Mouse (Mus musculus): Measurements from ENCODE around the gene Morn1. TPM values are rescaled to one million over a fixed set of nuclear protein-coding genes. Genes with fewer than 3 reads are reported as not detected.

Gene Morn1
- total RNA-seq, 1 experiment from 2014 or later = 8.6 TPM

DNA sequence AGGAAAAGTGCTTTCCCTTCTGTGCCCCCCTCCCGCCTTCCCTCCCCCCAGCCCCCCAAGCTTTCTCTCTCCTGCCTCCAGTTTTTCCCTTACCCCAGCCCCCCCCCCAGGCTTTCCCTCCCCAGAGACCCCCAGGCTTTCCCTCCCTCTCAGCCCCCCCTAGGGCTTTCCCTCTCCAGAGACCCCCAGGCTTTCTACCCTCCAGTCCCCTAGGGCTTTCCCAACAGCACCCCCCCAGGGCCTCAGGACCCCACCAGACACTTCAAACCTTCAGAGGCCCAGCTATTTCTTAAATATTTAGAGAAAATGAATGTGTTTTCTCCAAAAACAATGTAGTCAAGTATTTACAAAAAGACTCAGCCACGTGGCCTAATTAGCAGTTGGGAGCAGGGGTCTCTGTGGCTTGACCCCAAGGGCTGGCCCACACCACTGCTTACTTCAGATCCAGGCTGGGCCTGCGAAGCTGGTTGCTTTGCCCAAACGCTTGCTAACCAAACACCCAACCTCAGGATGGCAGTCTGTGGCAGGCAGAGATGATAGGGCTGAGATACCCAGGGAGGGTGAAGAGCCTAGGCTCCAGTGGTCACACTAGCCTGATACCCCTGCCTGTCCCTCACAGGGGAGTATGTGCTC lies 58.3 kb downstream of the Morn1 start:
- ATAC-seq (replicated peaks in 1 of 2; ENCODE audit: insufficient read depth in 1 of 2, low FRiP score in 2 of 2, low TSS enrichment in 1 of 2, low read depth in 1 of 2, poor library complexity in 2 of 2, severe bottlenecking in 2 of 2) = no peak

GRCm38 (mm10) chr4:155146107-155146823 lies 59.9 kb downstream of the Morn1 start:
- ATAC-seq (replicated peaks in 1 of 2; ENCODE audit: insufficient read depth in 1 of 2, low FRiP score in 2 of 2, low TSS enrichment in 1 of 2, low read depth in 1 of 2, poor library complexity in 2 of 2, severe bottlenecking in 2 of 2) = no peak

DNA sequence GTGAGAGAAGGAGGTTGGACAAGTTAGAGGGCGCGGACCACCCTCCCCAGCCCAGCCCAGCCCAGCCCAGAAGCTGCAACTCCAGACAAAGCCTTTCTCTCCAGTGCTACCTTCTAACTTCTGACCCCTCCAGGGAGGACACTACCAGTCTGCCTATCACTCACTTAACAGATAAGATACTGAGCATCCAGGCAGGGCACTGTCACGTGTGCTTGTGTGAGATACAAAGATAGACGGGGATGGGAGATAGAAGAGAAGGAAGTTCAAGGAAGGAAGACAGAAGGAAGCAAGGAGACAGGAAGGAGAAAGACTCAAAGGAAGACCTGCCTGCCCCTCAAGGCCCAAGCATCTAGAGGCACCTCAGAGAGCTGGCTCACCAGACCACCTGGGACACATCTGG lies 62.1 kb downstream of the Morn1 start:
- ATAC-seq (replicated peaks in 1 of 2; ENCODE audit: insufficient read depth in 1 of 2, low FRiP score in 2 of 2, low TSS enrichment in 1 of 2, low read depth in 1 of 2, poor library complexity in 2 of 2, severe bottlenecking in 2 of 2) = no peak

GRCm38 (mm10) chr4:155148910-155149698 lies 62.7 kb downstream of the Morn1 start:
- ATAC-seq (replicated peaks in 1 of 2; ENCODE audit: insufficient read depth in 1 of 2, low FRiP score in 2 of 2, low TSS enrichment in 1 of 2, low read depth in 1 of 2, poor library complexity in 2 of 2, severe bottlenecking in 2 of 2) = no peak

DNA sequence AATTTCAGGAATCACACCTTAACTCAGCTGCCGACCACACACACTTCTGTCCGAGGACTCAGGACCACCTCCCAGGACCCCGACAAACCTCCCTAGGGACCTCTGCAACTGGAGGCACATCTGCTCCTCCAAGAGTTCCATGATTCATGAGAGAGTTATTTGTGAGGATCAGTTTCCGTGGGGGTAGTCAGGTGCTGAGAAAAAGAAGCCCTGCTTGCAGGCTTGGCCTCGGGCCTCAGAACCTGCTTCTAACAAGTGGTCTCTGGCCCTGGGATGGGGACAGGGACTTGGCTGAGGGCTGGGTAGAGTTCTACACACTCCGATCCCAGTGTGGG lies 63.5 kb downstream of the Morn1 start:
- ATAC-seq (replicated peaks in 1 of 2; ENCODE audit: insufficient read depth in 1 of 2, low FRiP score in 2 of 2, low TSS enrichment in 1 of 2, low read depth in 1 of 2, poor library complexity in 2 of 2, severe bottlenecking in 2 of 2) = no peak

- peak; percentile 58 to 73 for ATAC-seq (replicated peaks in 1 of 2; ENCODE audit: insufficient read depth in 1 of 2, low FRiP score in 2 of 2, low TSS enrichment in 1 of 2, low read depth in 1 of 2, poor library complexity in 2 of 2, severe bottlenecking in 2 of 2)
Observed at GRCm38 (mm10) chr4:155150276-155151113, 64.1 kb downstream of the Morn1 start.

GRCm38 (mm10) chr4:155151221-155151788 lies 64.9 kb downstream of the Morn1 start:
- peak; percentile 44 to 69 for ATAC-seq (replicated peaks in 1 of 2; ENCODE audit: insufficient read depth in 1 of 2, low FRiP score in 2 of 2, low TSS enrichment in 1 of 2, low read depth in 1 of 2, poor library complexity in 2 of 2, severe bottlenecking in 2 of 2)

GRCm38 (mm10) chr4:155151845-155152244 lies 65.5 kb downstream of the Morn1 start:
- no peak for ATAC-seq (replicated peaks in 1 of 2; ENCODE audit: insufficient read depth in 1 of 2, low FRiP score in 2 of 2, low TSS enrichment in 1 of 2, low read depth in 1 of 2, poor library complexity in 2 of 2, severe bottlenecking in 2 of 2)

GRCm38 (mm10) chr4:155152476-155152875 lies 66.1 kb downstream of the Morn1 start:
- ATAC-seq (replicated peaks in 1 of 2; ENCODE audit: insufficient read depth in 1 of 2, low FRiP score in 2 of 2, low TSS enrichment in 1 of 2, low read depth in 1 of 2, poor library complexity in 2 of 2, severe bottlenecking in 2 of 2) = no peak

- no peak for ATAC-seq (replicated peaks in 1 of 2; ENCODE audit: insufficient read depth in 1 of 2, low FRiP score in 2 of 2, low TSS enrichment in 1 of 2, low read depth in 1 of 2, poor library complexity in 2 of 2, severe bottlenecking in 2 of 2)
Observed at GRCm38 (mm10) chr4:155153389-155154072, 67.2 kb downstream of the Morn1 start.

GRCm38 (mm10) chr4:155154986-155155385 lies 68.6 kb downstream of the Morn1 start:
- no peak for ATAC-seq (replicated peaks in 1 of 2; ENCODE audit: insufficient read depth in 1 of 2, low FRiP score in 2 of 2, low TSS enrichment in 1 of 2, low read depth in 1 of 2, poor library complexity in 2 of 2, severe bottlenecking in 2 of 2)

DNA sequence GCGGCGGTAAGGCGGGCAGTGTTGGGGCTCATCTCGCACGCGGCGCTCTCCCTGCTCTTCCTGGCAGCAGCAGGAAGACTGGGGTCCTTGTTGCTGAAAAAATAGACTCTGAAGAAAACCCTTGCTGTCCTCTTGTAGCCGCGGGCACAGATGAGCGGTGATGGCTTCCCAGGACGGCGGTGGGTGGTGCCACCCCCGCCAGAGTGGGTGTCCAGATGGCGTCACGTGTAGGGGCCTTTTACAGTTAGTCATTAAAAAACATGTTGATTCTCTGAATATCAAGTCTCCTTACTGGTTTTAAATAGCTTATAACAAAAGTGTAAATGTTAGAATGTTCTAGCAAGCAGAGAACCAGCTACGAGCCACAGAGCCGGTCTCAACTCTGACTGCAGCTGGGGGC lies 70.4 kb downstream of the Morn1 start:
- no peak for ATAC-seq (replicated peaks in 1 of 2; ENCODE audit: insufficient read depth in 1 of 2, low FRiP score in 2 of 2, low TSS enrichment in 1 of 2, low read depth in 1 of 2, poor library complexity in 2 of 2, severe bottlenecking in 2 of 2)

- no peak for ATAC-seq (replicated peaks in 1 of 2; ENCODE audit: insufficient read depth in 1 of 2, low FRiP score in 2 of 2, low TSS enrichment in 1 of 2, low read depth in 1 of 2, poor library complexity in 2 of 2, severe bottlenecking in 2 of 2)
Observed at GRCm38 (mm10) chr4:155157871-155158542, 71.6 kb downstream of the Morn1 start.

- ATAC-seq (replicated peaks in 1 of 2; ENCODE audit: insufficient read depth in 1 of 2, low FRiP score in 2 of 2, low TSS enrichment in 1 of 2, low read depth in 1 of 2, poor library complexity in 2 of 2, severe bottlenecking in 2 of 2) = no peak
Observed at GRCm38 (mm10) chr4:155158543-155158917, 72.2 kb downstream of the Morn1 start.

DNA sequence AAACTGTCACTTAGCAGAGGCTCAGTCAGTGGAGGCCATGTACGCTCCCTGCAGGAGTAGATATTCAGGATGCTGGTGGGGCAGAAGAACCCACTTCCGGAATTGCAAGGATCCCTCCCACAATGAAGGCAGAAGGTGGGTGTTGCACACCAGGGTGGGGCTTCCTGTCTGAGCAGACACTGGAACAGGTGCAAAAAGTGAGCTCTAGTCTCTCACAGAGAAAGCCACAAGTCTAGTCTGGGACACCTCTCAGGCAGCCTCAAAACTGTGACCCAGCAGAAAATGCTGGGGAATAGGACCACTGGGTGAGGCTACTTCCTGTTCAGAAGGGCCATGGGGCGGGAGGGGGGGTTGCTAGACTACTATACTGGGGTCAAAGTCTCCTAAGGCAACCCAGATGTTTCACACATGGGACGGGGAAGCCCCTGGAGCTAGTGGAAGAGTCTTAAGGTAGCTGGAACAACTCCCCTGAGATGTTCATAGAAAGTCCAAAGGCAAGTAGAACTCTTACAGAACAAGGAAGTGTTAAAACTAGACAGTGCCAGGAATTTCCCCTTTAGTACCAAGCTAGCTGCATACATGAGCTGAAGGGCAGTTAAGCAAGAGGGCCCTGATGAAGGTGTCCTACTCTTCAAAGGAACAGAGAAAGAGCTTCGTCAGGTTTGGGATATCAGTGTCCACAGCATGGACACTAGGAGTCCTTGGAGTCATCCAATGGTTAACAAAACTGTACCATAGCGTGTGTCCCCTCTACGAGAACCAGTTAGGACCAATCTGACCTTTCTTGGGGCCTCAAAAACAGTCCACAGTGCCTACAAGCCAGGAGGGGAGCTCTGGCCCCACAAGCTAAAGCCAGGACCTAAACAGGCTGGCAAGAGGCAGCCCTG lies 76.3 kb downstream of the Morn1 start:
- ATAC-seq (replicated peaks in 1 of 2; ENCODE audit: insufficient read depth in 1 of 2, low FRiP score in 2 of 2, low TSS enrichment in 1 of 2, low read depth in 1 of 2, poor library complexity in 2 of 2, severe bottlenecking in 2 of 2) = peak; percentile 74 to 77

GRCm38 (mm10) chr4:155163320-155163651 lies 76.9 kb downstream of the Morn1 start:
- ATAC-seq (replicated peaks in 1 of 2; ENCODE audit: insufficient read depth in 1 of 2, low FRiP score in 2 of 2, low TSS enrichment in 1 of 2, low read depth in 1 of 2, poor library complexity in 2 of 2, severe bottlenecking in 2 of 2) = peak in 1 of 2 experiments; percentile 11; a peak in 1 of 4 replicates
